Mouse (Mus musculus): ENCODE results near the gene Ablim1. TPM values are rescaled to one million over a fixed set of nuclear protein-coding genes. Genes with fewer than 3 reads are reported as not detected.
A peak's percentile ranks its signal among the peaks of the same experiment; 100 is the strongest.

Ablim1 gene
- total and polyA plus RNA-seq, 2 experiments from 2014 or later: 47.8 to 76.9 TPM

DNA sequence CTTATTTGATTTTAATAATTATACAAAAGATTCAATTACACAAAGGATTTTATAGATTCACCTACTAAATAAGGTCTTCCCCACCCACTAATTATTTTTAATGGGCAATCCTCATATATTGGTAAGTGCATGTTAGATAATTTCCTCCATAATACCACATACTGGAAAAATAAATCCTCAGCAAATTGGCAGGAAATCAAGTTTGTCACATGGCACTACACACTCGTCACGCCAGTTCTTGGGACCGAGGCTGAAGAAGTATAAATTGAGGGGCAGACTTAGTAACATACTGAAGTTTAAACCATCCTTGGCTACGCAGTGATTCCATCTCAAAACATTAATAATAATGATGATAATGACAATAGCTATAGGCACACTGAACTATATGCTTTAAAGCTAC is 8.1 kb downstream of the Ablim1 start:
- peaks cover 6% of the 10 kb centered on the region; the same call in 1 of the 2 replicates for H3K4me1 ChIP-seq (ENCODE audit: insufficient read depth)
- DNase-seq (no peak), ATAC-seq (no peak)
- TF ChIP-seq CTCF (IDR thresholded peaks at IDR 0.05; ENCODE audit: low read depth): no peak
- no peaks in the 10 kb centered on the region for H3K9me3 ChIP-seq (ENCODE audit: low read length)
- no peak overlapping the region for H3K27ac ChIP-seq (ENCODE audit: low read depth, low read length)
- 38% methylated on average over 4 of the region's 4 CpGs for WGBS
- no peak overlapping the region for H3K4me3 ChIP-seq (ENCODE audit: low read depth, low read length)
- no peaks in the 10 kb centered on the region for H3K27me3 ChIP-seq (ENCODE audit: insufficient read depth, low read length)
- no peak overlapping the region for H3K9ac ChIP-seq
- H3K4me2 ChIP-seq (ENCODE audit: low read depth): no peak overlapping the region
- H3K36me3 ChIP-seq (ENCODE audit: insufficient read depth): no peaks in the 10 kb centered on the region

DNA sequence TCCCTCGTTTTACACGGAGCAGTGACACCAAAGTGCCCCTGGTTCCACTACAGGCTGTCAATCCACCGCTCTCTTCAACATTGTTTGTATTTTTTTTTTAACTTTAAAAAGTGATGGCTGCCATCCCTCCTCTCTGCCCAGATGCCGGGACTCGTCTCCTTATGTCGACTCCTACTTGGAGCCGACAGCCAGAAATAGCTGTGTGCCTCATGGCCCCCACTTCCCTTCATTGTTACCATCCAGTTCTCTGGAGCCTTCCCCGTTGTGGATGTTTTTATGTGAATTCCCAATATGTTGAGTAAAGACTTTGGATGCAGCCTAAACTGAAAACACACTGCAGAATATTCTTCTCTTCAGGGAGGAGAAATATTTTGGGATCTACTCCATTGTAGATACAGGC is 8.7 kb downstream of the Ablim1 start:
- TF ChIP-seq CTCF (IDR thresholded peaks at IDR 0.05; ENCODE audit: low read depth): no peak
- WGBS: 52% methylated on average over 8 of the region's 8 CpGs

DNA sequence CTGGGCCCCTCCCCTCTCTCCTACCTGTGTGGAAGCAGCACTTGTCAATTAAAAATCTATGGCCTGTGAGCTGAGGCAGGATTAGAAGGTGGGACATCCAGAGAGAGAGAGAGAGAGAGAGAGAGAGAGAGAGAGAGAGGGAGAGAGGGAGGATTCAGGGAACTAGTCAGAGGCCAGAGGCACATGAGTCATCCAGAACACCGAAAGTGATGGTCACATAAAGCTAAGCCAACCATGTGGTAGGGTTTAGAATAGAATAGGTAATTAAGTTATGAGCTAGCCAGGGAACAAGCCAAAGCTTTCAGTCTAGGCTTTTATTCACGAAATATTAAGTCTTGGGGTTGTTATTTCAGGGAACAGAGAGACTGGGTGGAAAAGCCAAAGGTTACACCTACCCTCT is 10.1 kb downstream of the Ablim1 start:
- Histone ChIP-seq H3K4me1 (ENCODE audit: insufficient read depth) (peaks cover 6% of the 10 kb centered on the region; the same call in 1 of the 2 replicates), H3K27me3 (ENCODE audit: insufficient read depth, low read length) (no peaks in the 10 kb centered on the region), H3K27ac (ENCODE audit: low read depth, low read length) (no peak overlapping the region), H3K9ac (no peak overlapping the region), H3K9me3 (ENCODE audit: low read length) (no peaks in the 10 kb centered on the region), H3K4me2 (ENCODE audit: low read depth) (no peak overlapping the region), H3K36me3 (ENCODE audit: insufficient read depth) (no peaks in the 10 kb centered on the region), H3K4me3 (ENCODE audit: low read depth, low read length) (no peak overlapping the region)
- TF ChIP-seq CTCF (IDR thresholded peaks at IDR 0.05; ENCODE audit: low read depth): no peak
- DNase-seq (no peak), ATAC-seq (no peak)
- whole genome bisulfite sequencing: 71% methylated on average over 2 of the region's 2 CpGs

More for the DNA sequence above, 8.7 kb downstream of the Ablim1 start:
- DNase-seq (no peak), ATAC-seq (peak; percentile 36; the same call in 1 of the 2 replicates)
- H3K27me3 ChIP-seq (ENCODE audit: insufficient read depth, low read length): no peaks in the 10 kb centered on the region
- H3K9me3 ChIP-seq (ENCODE audit: low read length): no peaks in the 10 kb centered on the region
- no peak overlapping the region for H3K27ac ChIP-seq (ENCODE audit: low read depth, low read length)
- no peaks in the 10 kb centered on the region for H3K36me3 ChIP-seq (ENCODE audit: insufficient read depth)
- H3K9ac ChIP-seq: no peak overlapping the region
- H3K4me3 ChIP-seq (ENCODE audit: low read depth, low read length): no peak overlapping the region
- H3K4me1 ChIP-seq (ENCODE audit: insufficient read depth): peaks cover 6% of the 10 kb centered on the region; the same call in 1 of the 2 replicates
- H3K4me2 ChIP-seq (ENCODE audit: low read depth): no peak overlapping the region

DNA sequence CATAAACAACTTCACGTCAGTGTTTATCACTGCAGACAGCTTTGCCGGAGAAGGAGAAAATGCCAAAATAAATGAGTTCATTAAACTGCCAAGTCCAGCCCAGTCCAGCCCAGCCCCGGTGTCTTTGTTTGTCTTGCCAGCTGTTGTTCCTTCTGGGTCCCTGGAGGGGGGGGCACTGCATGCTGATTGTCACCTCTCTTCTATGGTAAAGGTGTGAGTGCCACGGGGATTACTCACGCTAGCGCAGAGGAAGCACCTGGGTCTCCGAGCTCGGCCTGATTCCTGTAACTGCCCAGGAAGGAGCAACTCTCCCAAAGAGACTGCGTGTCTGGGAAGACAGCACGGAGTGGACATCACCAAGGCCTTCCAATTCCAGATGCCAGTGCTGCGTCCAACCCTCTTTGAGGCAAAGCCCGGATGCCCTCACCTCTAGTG is 12.7 kb downstream of the Ablim1 start:
- Histone ChIP-seq H3K27me3 (ENCODE audit: insufficient read depth, low read length) (no peaks in the 10 kb centered on the region), H3K9me3 (ENCODE audit: low read length) (no peaks in the 10 kb centered on the region), H3K36me3 (ENCODE audit: insufficient read depth) (no peaks in the 10 kb centered on the region), H3K4me2 (ENCODE audit: low read depth) (no peak overlapping the region), H3K4me3 (ENCODE audit: low read depth, low read length) (no peak overlapping the region), H3K27ac (ENCODE audit: low read depth, low read length) (no peak overlapping the region), H3K4me1 (ENCODE audit: insufficient read depth) (peaks cover 6% of the 10 kb centered on the region; the same call in 1 of the 2 replicates), H3K9ac (no peak overlapping the region)
- DNase-seq (no peak), ATAC-seq (no peak)
- 57% methylated on average over 12 of the region's 12 CpGs for WGBS
- TF ChIP-seq CTCF (IDR thresholded peaks at IDR 0.05; ENCODE audit: low read depth): no peak

DNA sequence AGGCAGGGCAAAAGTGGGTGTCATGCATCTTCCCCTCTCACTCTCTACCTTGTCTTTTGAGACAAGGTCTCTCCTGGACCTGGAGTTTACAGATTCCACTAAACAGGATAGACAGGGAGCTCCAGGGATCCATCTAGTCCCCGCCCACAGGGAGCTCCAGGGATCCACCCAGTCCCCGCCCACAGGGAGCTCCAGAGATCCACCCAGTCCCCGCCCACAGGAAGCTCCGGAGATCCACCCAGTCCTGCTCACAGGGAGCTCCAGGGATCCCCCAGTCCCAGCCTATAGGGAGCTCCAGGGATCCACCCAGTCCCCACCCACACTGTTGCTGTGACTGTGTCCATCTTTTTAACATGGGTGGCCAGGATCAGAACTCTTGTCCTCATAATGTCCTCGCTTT is 16.7 kb downstream of the Ablim1 start:
- TF ChIP-seq CTCF (IDR thresholded peaks at IDR 0.05; ENCODE audit: low read depth): no peak
- H3K4me3 ChIP-seq (ENCODE audit: low read depth, low read length): no peak overlapping the region
- no peaks in the 10 kb centered on the region for H3K36me3 ChIP-seq (ENCODE audit: insufficient read depth)
- no peaks in the 10 kb centered on the region for H3K27me3 ChIP-seq (ENCODE audit: insufficient read depth, low read length)
- no peak for ATAC-seq
- 81% methylated on average over 5 of the region's 5 CpGs for WGBS
- H3K9me3 ChIP-seq (ENCODE audit: low read length): no peaks in the 10 kb centered on the region
- no peak overlapping the region for H3K27ac ChIP-seq (ENCODE audit: low read depth, low read length)
- no peak overlapping the region for H3K4me2 ChIP-seq (ENCODE audit: low read depth)
- H3K9ac ChIP-seq: no peak overlapping the region
- H3K4me1 ChIP-seq (ENCODE audit: insufficient read depth): no peaks in the 10 kb centered on the region
- no peak for DNase-seq

DNA sequence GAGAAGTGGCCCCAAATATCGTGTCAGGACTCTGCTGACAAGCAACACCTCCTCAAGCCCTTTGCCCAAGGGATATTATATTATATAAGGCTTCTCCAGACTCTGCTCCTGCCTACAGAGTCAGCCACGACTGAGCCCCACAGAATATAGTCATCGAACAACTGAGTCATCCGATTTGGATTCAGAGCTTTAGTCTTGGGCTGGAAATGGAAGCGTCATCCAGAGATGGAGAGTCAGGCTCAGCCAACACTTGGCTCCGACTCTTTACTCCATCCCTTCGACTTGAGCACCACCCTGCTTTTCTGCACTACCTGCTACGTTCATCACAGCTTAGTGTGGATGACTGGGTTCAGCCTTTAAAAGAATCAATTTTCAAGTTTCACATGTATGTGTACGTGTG is 17.3 kb downstream of the Ablim1 start:
- Histone ChIP-seq H3K27me3 (ENCODE audit: insufficient read depth, low read length) (no peaks in the 10 kb centered on the region), H3K4me2 (ENCODE audit: low read depth) (no peak overlapping the region), H3K9me3 (ENCODE audit: low read length) (no peaks in the 10 kb centered on the region), H3K36me3 (ENCODE audit: insufficient read depth) (no peaks in the 10 kb centered on the region), H3K9ac (no peak overlapping the region), H3K4me1 (ENCODE audit: insufficient read depth) (no peaks in the 10 kb centered on the region), H3K27ac (ENCODE audit: low read depth, low read length) (no peak overlapping the region), H3K4me3 (ENCODE audit: low read depth, low read length) (no peak overlapping the region)
- ATAC-seq (no peak), DNase-seq (no peak)
- no peak for TF ChIP-seq CTCF (IDR thresholded peaks at IDR 0.05; ENCODE audit: low read depth)
- WGBS: 90% methylated on average over 9 of the region's 9 CpGs

DNA sequence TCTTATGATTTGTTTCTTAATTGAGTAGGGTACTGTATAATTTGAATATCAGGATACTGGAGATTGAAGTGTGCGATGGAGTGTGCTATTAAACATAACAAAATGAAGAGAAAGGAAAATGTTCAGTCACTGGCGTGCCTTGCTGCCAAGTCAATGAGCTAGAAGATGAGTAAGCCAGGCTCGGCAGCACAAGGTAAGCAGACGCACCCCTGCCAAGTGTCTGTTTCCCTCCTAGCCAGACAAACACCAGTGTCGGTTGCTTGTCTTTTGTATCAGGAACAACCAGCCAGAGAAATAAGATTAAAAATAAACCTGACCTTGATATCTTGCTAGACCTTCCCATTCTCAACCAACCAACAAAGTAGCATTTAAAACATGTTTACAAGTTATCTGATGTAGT is 18.2 kb downstream of the Ablim1 start:
- no peak for ATAC-seq
- no peak for TF ChIP-seq CTCF (IDR thresholded peaks at IDR 0.05; ENCODE audit: low read depth)
- H3K27me3 ChIP-seq (ENCODE audit: insufficient read depth, low read length): no peaks in the 10 kb centered on the region
- H3K9me3 ChIP-seq (ENCODE audit: low read length): no peaks in the 10 kb centered on the region
- H3K36me3 ChIP-seq (ENCODE audit: insufficient read depth): no peaks in the 10 kb centered on the region
- no peak overlapping the region for H3K4me2 ChIP-seq (ENCODE audit: low read depth)
- H3K4me1 ChIP-seq (ENCODE audit: insufficient read depth): no peaks in the 10 kb centered on the region
- DNase-seq: no peak
- no peak overlapping the region for H3K9ac ChIP-seq
- H3K4me3 ChIP-seq (ENCODE audit: low read depth, low read length): no peak overlapping the region
- H3K27ac ChIP-seq (ENCODE audit: low read depth, low read length): no peak overlapping the region
- 53% methylated on average over 5 of the region's 5 CpGs for WGBS

Data from forebrain, postnatal 0 days (tissue).